ENCODE assay signal across 33 mouse cellular contexts in genomic region chr11:83638934-83639333, GRCm38 (mm10). TPM values are rescaled to one million over a fixed set of nuclear protein-coding genes. Genes with fewer than 3 reads are reported as not detected.
DNase-seq lines count a peak whose midpoint lies in the region; ATAC-seq and TF ChIP-seq lines count a peak whose summit lies in the region.
"Had no signal": no experiment of that assay in that cellular context is flagged by ENCODE, and none has a peak within 500 bp of the region (broad histone marks: within the 10 kb centered on the region; RNA-seq: fewer than 3 reads in every experiment).

No protein-coding gene starts in this region.

- no peak overlapping the region for H3K9ac ChIP-seq in liver, postnatal 0 days (replicated peaks)
- H3K9ac ChIP-seq: forebrain, embryonic 13.5 days; heart, embryonic 12.5 days; limb, embryonic 12.5 days; liver, embryonic 12.5 days; neural tube, embryonic 15.5 days had no signal

- no peak for ATAC-seq in liver, postnatal 0 days
- ATAC-seq: forebrain, embryonic 13.5 days; hindbrain, postnatal 0 days; intestine, postnatal 0 days; liver, embryonic 12.5 days; midbrain, embryonic 16.5 days had no signal

- H3K4me2 ChIP-seq in liver, postnatal 0 days (ENCODE audit: low read depth, low read length) = no peak overlapping the region
- H3K4me2 ChIP-seq: forebrain, embryonic 13.5 days; heart, embryonic 12.5 days; limb, embryonic 12.5 days; liver, embryonic 12.5 days; neural tube, embryonic 15.5 days had no signal

- no peaks in the 10 kb centered on the region for H3K9me3 ChIP-seq in liver, postnatal 0 days (ENCODE audit: low read length)
- no peaks in the 10 kb centered on the region for H3K9me3 ChIP-seq in heart, embryonic 10.5 days
- H3K9me3 ChIP-seq: forebrain, embryonic 13.5 days; heart, embryonic 12.5 days; limb, embryonic 12.5 days; liver, embryonic 12.5 days; midbrain, embryonic 10.5 days; neural tube, embryonic 15.5 days had no signal

- no peaks in the 10 kb centered on the region for H3K79me2 ChIP-seq in macrophage (ENCODE audit: inconsistent target)

- no peak for DNase-seq in liver, postnatal 0 days
- no peak for DNase-seq in liver
- peak; percentile 23 to 25 for DNase-seq in B cell, adult 2 months
- no peak for DNase-seq in heart, embryonic 10.5 days (ENCODE audit: low spot score)
- no peak for DNase-seq in lung, postnatal 36 days
- DNase-seq: adrenal gland, adult 8-10 months; cerebellum, adult 2 months; cerebellum, postnatal 36 days; embryo, embryonic 11 days; layer of hippocampus, postnatal 36 days; lung, adult 2 months had no signal

- peaks cover 3% of the 10 kb centered on the region; the same call in 1 of the 2 replicates for H3K4me1 ChIP-seq in liver, postnatal 0 days (ENCODE audit: insufficient read depth)
- H3K4me1 ChIP-seq in small intestine, adult 2 months (ENCODE audit: control insufficient read depth, insufficient read depth, insufficient read length, low read length) = peaks cover 11% of the 10 kb centered on the region; the same call in 1 of the 2 replicates
- H3K4me1 ChIP-seq in heart, embryonic 10.5 days = peaks cover 3% of the 10 kb centered on the region; the same call in 1 of the 2 replicates
- H3K4me1 ChIP-seq: limb, embryonic 12.5 days; liver, embryonic 12.5 days; neural tube, embryonic 15.5 days had no signal

- peak overlapping the region; percentile 70 for H3K27ac ChIP-seq in liver, postnatal 0 days (ENCODE audit: low read depth)
- H3K27ac ChIP-seq in macrophage = peak overlapping the region; percentile 97
- peak overlapping the region; percentile 77 for H3K27ac ChIP-seq in small intestine, adult 2 months (ENCODE audit: insufficient read depth, low read depth, low read length)
- no peak overlapping the region for H3K27ac ChIP-seq in heart, embryonic 10.5 days
- H3K27ac ChIP-seq: forebrain, embryonic 13.5 days; hindbrain, postnatal 0 days; layer of hippocampus, adult 2 months; limb, embryonic 12.5 days; liver, embryonic 12.5 days; midbrain, embryonic 10.5 days; neural tube, embryonic 15.5 days had no signal

- no peak overlapping the region for H3K4me3 ChIP-seq in liver, postnatal 0 days (ENCODE audit: low read depth, low read length)
- H3K4me3 ChIP-seq in macrophage (ENCODE audit: inconsistent target) = no peak overlapping the region
- H3K4me3 ChIP-seq in small intestine, adult 2 months (ENCODE audit: low read depth, low read length) = no peak overlapping the region
- no peak overlapping the region for H3K4me3 ChIP-seq in heart, embryonic 10.5 days
- H3K4me3 ChIP-seq: forebrain, embryonic 13.5 days; heart, embryonic 12.5 days; layer of hippocampus, adult 2 months; limb, embryonic 12.5 days; liver, embryonic 12.5 days; midbrain, embryonic 10.5 days; neural tube, embryonic 15.5 days had no signal

- TF ChIP-seq POLR2A in small intestine, adult 2 months (IDR thresholded peaks at IDR 0.05; ENCODE audit: low read depth, low read length) = no peak

- H3K27me3 ChIP-seq in liver, postnatal 0 days (ENCODE audit: insufficient read depth, low read length) = no peaks in the 10 kb centered on the region
- H3K27me3 ChIP-seq in small intestine, adult 2 months (ENCODE audit: control insufficient read depth, insufficient read depth, low read length) = no peaks in the 10 kb centered on the region
- no peaks in the 10 kb centered on the region for H3K27me3 ChIP-seq in heart, embryonic 10.5 days (ENCODE audit: insufficient read depth, poor library complexity, severe bottlenecking)
- H3K27me3 ChIP-seq: forebrain, embryonic 13.5 days; heart, embryonic 12.5 days; limb, embryonic 12.5 days; liver, embryonic 12.5 days; neural tube, embryonic 15.5 days had no signal

- no peaks in the 10 kb centered on the region for H3K36me3 ChIP-seq in liver, postnatal 0 days (replicated peaks; ENCODE audit: insufficient read depth, low read length)
- H3K36me3 ChIP-seq in macrophage (ENCODE audit: inconsistent target) = no peaks in the 10 kb centered on the region
- H3K36me3 ChIP-seq in small intestine, adult 2 months (ENCODE audit: control insufficient read depth, insufficient read depth, low read length) = no peaks in the 10 kb centered on the region
- no peaks in the 10 kb centered on the region for H3K36me3 ChIP-seq in heart, embryonic 10.5 days
- H3K36me3 ChIP-seq: heart, embryonic 12.5 days; limb, embryonic 12.5 days; liver, embryonic 12.5 days; midbrain, embryonic 10.5 days; neural tube, embryonic 15.5 days had no signal

- no peak for TF ChIP-seq EP300 in liver, postnatal 0 days (IDR thresholded peaks at IDR 0.05; ENCODE audit: low read depth)

- TF ChIP-seq CTCF in liver, postnatal 0 days (IDR thresholded peaks at IDR 0.05; ENCODE audit: low read depth) = no peak
- no peak for TF ChIP-seq CTCF in small intestine, adult 2 months (IDR thresholded peaks at IDR 0.05; ENCODE audit: extremely low read depth, insufficient read length, insufficient replicate concordance, low read depth, low read length)

- 48% methylated on average over 2 of the region's 2 CpGs for WGBS in liver, postnatal 0 days (ENCODE audit: insufficient replicate concordance)
- 38% methylated on average over 2 of the region's 2 CpGs for WGBS in macrophage (ENCODE audit: missing documents)
- WGBS in small intestine, adult 2 months = 76% methylated on average over 2 of the region's 2 CpGs
- 45% methylated on average over 2 of the region's 2 CpGs for WGBS in heart, embryonic 10.5 days

RNA-seq across cellular contexts. Expression of gene Rpl9-ps1, which starts 6.5 kb away (rescaled TPM):
- not detected in 2 replicates for polyA plus RNA-seq in liver, postnatal 0 days (2015; fragmentation: Nextera tagmentation; extraction: Ambion mirVana)
- total RNA-seq in macrophage (2018; cell fraction: chromatin; rRNA removed) = 1 to 10 TPM in 8 of 26 experiments, not detected in 18; 1.8 to 4.2 (median 2.2) TPM
- total RNA-seq in macrophage (2018; cell fraction: cytosol; rRNA removed) = under 1 TPM in 3 of 26 experiments, not detected in 23; 0.29 to 0.41 (median 0.33) TPM
- total RNA-seq in macrophage (2018; cell fraction: nucleus; rRNA removed) = 1 to 10 TPM in 13 of 26 experiments, not detected in 13; 1.2 to 5.7 (median 2.4) TPM
- not detected in 3 replicates for polyA plus RNA-seq in macrophage (2018)
- not detected in 2 replicates for polyA plus RNA-seq in small intestine, adult 2 months (2012; rRNA removed)
- not detected in 2 replicates for polyA plus RNA-seq in heart, embryonic 10.5 days (2016; fragmentation: Nextera tagmentation; extraction: Ambion mirVana)
- total RNA-seq: adrenal gland, adult 8-10 months; gastrocnemius, adult 8-10 months; granulocyte monocyte progenitor cell, adult 5-6 weeks; heart, postnatal 10 days; hindbrain, postnatal 0 days; layer of hippocampus, adult 2 months; layer of hippocampus, postnatal 36 days; left cerebral cortex, postnatal 10 days; MEL had no signal
- polyA plus RNA-seq: cerebellum, adult 2 months; embryonic facial prominence, embryonic 14.5 days; forebrain, embryonic 13.5 days; frontal cortex, adult 2 months; heart, embryonic 12.5 days; hindbrain, embryonic 11.5 days; hindbrain, postnatal 0 days; intestine, postnatal 0 days; kidney, embryonic 14.5 days; limb, embryonic 12.5 days; liver, embryonic 12.5 days; lung, adult 2 months; midbrain, embryonic 10.5 days; midbrain, embryonic 16.5 days; neural tube, embryonic 15.5 days; stomach, embryonic 14.5 days had no signal

RNA-seq across cellular contexts. Expression of gene Ccl3, which starts 10.2 kb away (rescaled TPM):
- polyA plus RNA-seq in liver, postnatal 0 days (2015; fragmentation: Nextera tagmentation; extraction: Ambion mirVana) = 1.3 TPM in 2 replicates
- 100 to 1,000 TPM in 21 of 26 experiments, 10 to 100 TPM in 5; 68.7 to 743 (median 252) TPM for total RNA-seq in macrophage (2018; cell fraction: chromatin; rRNA removed)
- total RNA-seq in macrophage (2018; cell fraction: cytosol; rRNA removed) = 1,000 to 10,000 TPM in 14 of 26 experiments, 100 to 1,000 TPM in 12; 325 to 6,363 (median 1,124) TPM
- total RNA-seq in macrophage (2018; cell fraction: nucleus; rRNA removed) = 1,000 to 10,000 TPM in 15 of 26 experiments, 100 to 1,000 TPM in 11; 331 to 4,588 (median 1,236) TPM
- polyA plus RNA-seq in macrophage (2018) = 203 to 397 TPM (median 307 TPM) in 3 replicates
- polyA plus RNA-seq in small intestine, adult 2 months (2012; rRNA removed) = 3.6 and 5.0 TPM in 2 replicates
- polyA plus RNA-seq in heart, embryonic 10.5 days (2016; fragmentation: Nextera tagmentation; extraction: Ambion mirVana) = 0.53 TPM in 1 of 2 replicates, not detected in the other
- total RNA-seq: gastrocnemius, adult 8-10 months; layer of hippocampus, adult 2 months; layer of hippocampus, postnatal 36 days; MEL had no signal
- polyA plus RNA-seq: limb, embryonic 12.5 days; stomach, embryonic 14.5 days had no signal

RNA-seq across cellular contexts. Expression of gene Ccl4, which starts 23.4 kb away (rescaled TPM):
- polyA plus RNA-seq in liver, postnatal 0 days (2015; fragmentation: Nextera tagmentation; extraction: Ambion mirVana) = 1.6 and 1.8 TPM in 2 replicates
- total RNA-seq in macrophage (2018; cell fraction: chromatin; rRNA removed) = 1,000 to 10,000 TPM in 4 of 26 experiments, 100 to 1,000 TPM in 21, 10 to 100 TPM in 1; 90.2 to 1,268 (median 418) TPM
- 1,000 to 10,000 TPM in 13 of 26 experiments, 100 to 1,000 TPM in 13; 245 to 6,609 (median 1,184) TPM for total RNA-seq in macrophage (2018; cell fraction: cytosol; rRNA removed)
- total RNA-seq in macrophage (2018; cell fraction: nucleus; rRNA removed) = 1,000 to 10,000 TPM in 16 of 26 experiments, 100 to 1,000 TPM in 10; 156 to 4,947 (median 1,739) TPM
- polyA plus RNA-seq in macrophage (2018) = 101 to 412 TPM (median 201 TPM) in 3 replicates
- 2.6 and 10.0 TPM in 2 replicates for polyA plus RNA-seq in small intestine, adult 2 months (2012; rRNA removed)
- polyA plus RNA-seq in heart, embryonic 10.5 days (2016; fragmentation: Nextera tagmentation; extraction: Ambion mirVana) = not detected in 2 replicates
- total RNA-seq: gastrocnemius, adult 8-10 months; heart, postnatal 10 days; hindbrain, postnatal 0 days; layer of hippocampus, adult 2 months; layer of hippocampus, postnatal 36 days; left cerebral cortex, postnatal 10 days; MEL had no signal
- polyA plus RNA-seq: kidney, embryonic 14.5 days; midbrain, embryonic 10.5 days had no signal

RNA-seq across cellular contexts. Expression of gene Ccl6, which starts 46.0 kb away (rescaled TPM):
- polyA plus RNA-seq in liver, postnatal 0 days (2015; fragmentation: Nextera tagmentation; extraction: Ambion mirVana) = 46.9 and 55.2 TPM in 2 replicates
- 100 to 1,000 TPM in 5 of 26 experiments, 10 to 100 TPM in 21; 13.7 to 172 (median 40.9) TPM for total RNA-seq in macrophage (2018; cell fraction: chromatin; rRNA removed)
- total RNA-seq in macrophage (2018; cell fraction: cytosol; rRNA removed) = 100 to 1,000 TPM; 122 to 667 (median 326) TPM
- 100 to 1,000 TPM in 13 of 26 experiments, 10 to 100 TPM in 13; 47.6 to 271 (median 103) TPM for total RNA-seq in macrophage (2018; cell fraction: nucleus; rRNA removed)
- 508 to 1,107 TPM (median 907 TPM) in 3 replicates for polyA plus RNA-seq in macrophage (2018)
- 11.0 and 32.1 TPM in 2 replicates for polyA plus RNA-seq in small intestine, adult 2 months (2012; rRNA removed)
- 0.64 and 2.5 TPM in 2 replicates for polyA plus RNA-seq in heart, embryonic 10.5 days (2016; fragmentation: Nextera tagmentation; extraction: Ambion mirVana)
- total RNA-seq: hindbrain, postnatal 0 days; MEL had no signal

Comparison
In these comparisons a context has a peak if more than half of its experiments do, and no peak if none do; other contexts are left out.
1. DNase-seq: peak in B cell, adult 2 months (2 of 2); none in liver, postnatal 0 days (single experiment), liver (single experiment), heart, embryonic 10.5 days (single experiment) and lung, postnatal 36 days (single experiment).
2. RNA of gene Ccl3, which starts 10.2 kb away (polyA plus RNA-seq): 203 to 397 TPM in macrophage; 3.6 to 5.0 TPM in small intestine, adult 2 months, 1.3 TPM in liver, postnatal 0 days and 0.53 TPM in heart, embryonic 10.5 days; every median in the first group is over 10 times any median in the second.